Mouse (Mus musculus): ENCODE data around the gene Cyp26b1. TPM values are rescaled to one million over a fixed set of nuclear protein-coding genes. Genes with fewer than 3 reads are reported as not detected.

Gene Cyp26b1
- total and polyA plus RNA-seq, 3 experiments = not detected

DNA sequence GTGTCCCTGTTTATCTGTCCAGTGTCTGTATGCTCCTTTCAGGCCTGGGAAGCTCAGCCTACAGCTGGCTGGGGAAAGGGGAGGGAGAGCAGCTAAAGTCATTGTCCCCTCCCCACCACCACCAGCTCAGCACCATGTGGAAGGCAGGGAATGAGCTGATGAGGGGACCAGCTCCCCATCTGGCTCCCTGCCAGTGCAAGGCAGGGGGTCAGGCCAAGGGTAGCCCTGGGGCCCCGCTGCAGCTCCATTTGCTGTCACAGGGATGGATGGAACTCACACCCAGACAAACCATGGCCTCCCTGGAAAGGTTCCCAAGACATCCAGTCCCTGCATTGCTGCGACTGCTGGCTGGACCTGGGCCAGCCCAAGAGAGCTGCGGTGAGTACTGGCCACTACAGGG, 23.7 kb downstream of the Cyp26b1 start:
- H3K36me3 ChIP-seq (replicated peaks in 1 of 2; ENCODE audit: control insufficient read depth in 1 of 2, insufficient read depth in 1 of 2, low read length in 1 of 2) = no peaks in the 10 kb centered on the region
- no peak overlapping the region for H3K9ac ChIP-seq (ENCODE audit: insufficient read depth, low read depth)
- no peak for DNase-seq (ENCODE audit: extremely low read depth)
- TF ChIP-seq MAZ (IDR thresholded peaks at IDR 0.05; ENCODE audit: low read depth, low read length) (no peak), USF1 (IDR thresholded peaks at IDR 0.05; ENCODE audit: low read depth, low read length) (no peak), EP300 (IDR thresholded peaks at IDR 0.05; ENCODE audit: low read length) (no peak), MYC (IDR thresholded peaks at IDR 0.05; ENCODE audit: low read depth, low read length) (no peak), JUN (IDR thresholded peaks at IDR 0.05; ENCODE audit: insufficient read depth, low read depth, low read length) (no peak), GABPA (IDR thresholded peaks at IDR 0.05; ENCODE audit: insufficient replicate concordance, low read depth, low read length) (no peak), RAD21 (IDR thresholded peaks at IDR 0.05; ENCODE audit: low read depth, low read length) (no peak), ELF1 (IDR thresholded peaks at IDR 0.05; ENCODE audit: low read depth, low read length) (no peak), ZMIZ1 (IDR thresholded peaks at IDR 0.05; ENCODE audit: low read depth, low read length) (no peak), NRF1 (IDR thresholded peaks at IDR 0.05; ENCODE audit: low read depth, low read length) (no peak), MEF2A (IDR thresholded peaks at IDR 0.05; ENCODE audit: borderline replicate concordance, low read depth, low read length) (no peak), NELFE (IDR thresholded peaks at IDR 0.05; ENCODE audit: low read depth, low read length) (no peak)
- in situ Hi-C loops (cut with MboI; ENCODE audit: low pct_ligation_motif_present, low pct_unique_long_range_greater_than_20kb, low sequenced_read_pairs) = no loop called here
- dilution Hi-C loops (cut with MboI; ENCODE audit: extremely low pct_ligation_motif_present, extremely low pct_unique_long_range_greater_than_20kb, low sequenced_read_pairs) = no loop called here
- no peaks in the 10 kb centered on the region for H3K79me2 ChIP-seq (replicated peaks; ENCODE audit: control insufficient read depth, extremely low read depth, insufficient read depth, poor library complexity, severe bottlenecking)
- peaks cover 42% of the 10 kb centered on the region for H3K27me3 ChIP-seq (replicated peaks)
- H3K27ac ChIP-seq (ENCODE audit: insufficient read depth, low read depth) = no peak overlapping the region
- peaks cover 4 to 26% of the 10 kb centered on the region in 2 experiments for H3K4me1 ChIP-seq (ENCODE audit: control insufficient read depth in 1 of 2, insufficient read depth in 2 of 2)
- no peaks in the 10 kb centered on the region for H3K9me3 ChIP-seq (replicated peaks; ENCODE audit: low read length)
- H3K4me2 ChIP-seq (ENCODE audit: insufficient read depth, low read depth, poor library complexity, severe bottlenecking) = no peak overlapping the region
- no peak overlapping the region for H3K4me3 ChIP-seq (replicated peaks in 1 of 3; ENCODE audit: low read depth in 2 of 3, low read length in 2 of 3, poor library complexity in 1 of 3)

- Histone ChIP-seq H3K36me3 (replicated peaks in 1 of 2; ENCODE audit: control insufficient read depth in 1 of 2, insufficient read depth in 1 of 2, low read length in 1 of 2) (no peaks in the 10 kb centered on the region), H3K27me3 (replicated peaks) (peaks cover 42% of the 10 kb centered on the region), H3K4me1 (ENCODE audit: control insufficient read depth in 1 of 2, insufficient read depth in 2 of 2) (peaks cover 4 to 26% of the 10 kb centered on the region in 2 experiments), H3K4me2 (ENCODE audit: insufficient read depth, low read depth, poor library complexity, severe bottlenecking) (no peak overlapping the region), H3K4me3 (replicated peaks in 1 of 3; ENCODE audit: low read depth in 2 of 3, low read length in 2 of 3, poor library complexity in 1 of 3) (no peak overlapping the region), H3K9me3 (replicated peaks; ENCODE audit: low read length) (no peaks in the 10 kb centered on the region), H3K9ac (ENCODE audit: insufficient read depth, low read depth) (no peak overlapping the region), H3K27ac (ENCODE audit: insufficient read depth, low read depth) (no peak overlapping the region), H3K79me2 (replicated peaks; ENCODE audit: control insufficient read depth, extremely low read depth, insufficient read depth, poor library complexity, severe bottlenecking) (no peaks in the 10 kb centered on the region)
- dilution Hi-C loops (cut with MboI; ENCODE audit: extremely low pct_ligation_motif_present, extremely low pct_unique_long_range_greater_than_20kb, low sequenced_read_pairs) = no loop called here
- no peak for DNase-seq (ENCODE audit: extremely low read depth)
- no peak for TF ChIP-seq RAD21 (IDR thresholded peaks at IDR 0.05; ENCODE audit: low read depth, low read length)
- no peak for TF ChIP-seq ZKSCAN1 (IDR thresholded peaks at IDR 0.05; ENCODE audit: borderline replicate concordance, low read depth, low read length)
- in situ Hi-C loops (cut with MboI; ENCODE audit: low pct_ligation_motif_present, low pct_unique_long_range_greater_than_20kb, low sequenced_read_pairs) = no loop called here
Measured at GRCm38 (mm10) chr6:84569590-84569989, 24.1 kb downstream of the Cyp26b1 start.

- H3K79me2 ChIP-seq (replicated peaks; ENCODE audit: control insufficient read depth, extremely low read depth, insufficient read depth, poor library complexity, severe bottlenecking) = no peaks in the 10 kb centered on the region
- no peak for DNase-seq (ENCODE audit: extremely low read depth)
- H3K9ac ChIP-seq (ENCODE audit: insufficient read depth, low read depth) = no peak overlapping the region
- H3K9me3 ChIP-seq (replicated peaks; ENCODE audit: low read length) = no peaks in the 10 kb centered on the region
- in situ Hi-C loops (cut with MboI; ENCODE audit: low pct_ligation_motif_present, low pct_unique_long_range_greater_than_20kb, low sequenced_read_pairs) (no loop called here), dilution Hi-C loops (cut with MboI; ENCODE audit: extremely low pct_ligation_motif_present, extremely low pct_unique_long_range_greater_than_20kb, low sequenced_read_pairs) (no loop called here)
- no peak overlapping the region for H3K27ac ChIP-seq (ENCODE audit: insufficient read depth, low read depth)
- peaks cover 44% of the 10 kb centered on the region for H3K27me3 ChIP-seq (replicated peaks)
- no peak overlapping the region for H3K4me2 ChIP-seq (ENCODE audit: insufficient read depth, low read depth, poor library complexity, severe bottlenecking)
- peaks cover 4 to 28% of the 10 kb centered on the region in 2 experiments for H3K4me1 ChIP-seq (ENCODE audit: control insufficient read depth in 1 of 2, insufficient read depth in 2 of 2)
- TF ChIP-seq ETS1 (conservative IDR thresholded peaks at IDR 0.05; ENCODE audit: low read depth, low read length) (no peak), NELFE (IDR thresholded peaks at IDR 0.05; ENCODE audit: low read depth, low read length) (no peak), ZC3H11A (IDR thresholded peaks at IDR 0.05; ENCODE audit: low read depth, low read length) (no peak), ZNF384 (IDR thresholded peaks at IDR 0.05; ENCODE audit: low read depth, low read length) (no peak), MAZ (IDR thresholded peaks at IDR 0.05; ENCODE audit: low read depth, low read length) (no peak), PAX5 (IDR thresholded peaks at IDR 0.05; ENCODE audit: low read length) (no peak), USF1 (IDR thresholded peaks at IDR 0.05; ENCODE audit: low read depth, low read length) (no peak), RAD21 (IDR thresholded peaks at IDR 0.05; ENCODE audit: low read depth, low read length) (no peak), SMC3 (IDR thresholded peaks at IDR 0.05; ENCODE audit: low read depth, low read length) (no peak), IRF4 (IDR thresholded peaks at IDR 0.05; ENCODE audit: low read depth, low read length) (no peak), EP300 (IDR thresholded peaks at IDR 0.05; ENCODE audit: low read length) (no peak), BHLHE40 (IDR thresholded peaks at IDR 0.05; ENCODE audit: low read depth, low read length) (no peak), MAX (IDR thresholded peaks at IDR 0.05; ENCODE audit: low read length) (no peak), RCOR1 (conservative IDR thresholded peaks at IDR 0.05; ENCODE audit: low read depth, low read length) (no peak), MEF2A (IDR thresholded peaks at IDR 0.05; ENCODE audit: borderline replicate concordance, low read depth, low read length) (no peak), MYC (IDR thresholded peaks at IDR 0.05; ENCODE audit: low read depth, low read length) (no peak)
- H3K4me3 ChIP-seq (replicated peaks in 1 of 3; ENCODE audit: low read depth in 2 of 3, low read length in 2 of 3, poor library complexity in 1 of 3) = no peak overlapping the region
- no peaks in the 10 kb centered on the region for H3K36me3 ChIP-seq (replicated peaks in 1 of 2; ENCODE audit: control insufficient read depth in 1 of 2, insufficient read depth in 1 of 2, low read length in 1 of 2)
Measured at GRCm38 (mm10) chr6:84568880-84569279, 24.8 kb downstream of the Cyp26b1 start.
